Mouse (Mus musculus) lung, adult 18-20 months (tissue): ENCODE results near the gene Auts2.
A peak's percentile ranks its signal among the peaks of the same experiment; 100 is the strongest.

ENCODE experiments used
- DNase-seq, 2 experiments: peaks; one replicate each; pipeline ENCODE4 v3.0.0; 2022; ENCODE audit warnings: mixed read lengths in 2 of 2

Auts2 gene

GRCm38 (mm10) chr5:131873116-131873515 is 670.0 kb downstream of the Auts2 start:
- no peak for DNase-seq

GRCm38 (mm10) chr5:131869711-131870499 is 673.2 kb downstream of the Auts2 start:
- DNase-seq, result no peak

GRCm38 (mm10) chr5:131865200-131865599 is 677.9 kb downstream of the Auts2 start:
- no peak for DNase-seq

GRCm38 (mm10) chr5:131857976-131858375 is 685.2 kb downstream of the Auts2 start:
- DNase-seq, result no peak

- DNase-seq, result peak; percentile 12 to 34
These were observed 687.8 kb downstream of the Auts2 start for GRCm38 (mm10) chr5:131855358-131855757.

- no peak for DNase-seq
These were observed 691.3 kb downstream of the Auts2 start for GRCm38 (mm10) chr5:131851597-131852453.

GRCm38 (mm10) chr5:131850632-131851335 is 692.4 kb downstream of the Auts2 start:
- DNase-seq, result no peak

GRCm38 (mm10) chr5:131849644-131850043 is 693.5 kb downstream of the Auts2 start:
- no peak for DNase-seq

- DNase-seq, result no peak
These were observed 698.7 kb downstream of the Auts2 start for GRCm38 (mm10) chr5:131844519-131844800.

GRCm38 (mm10) chr5:131843766-131844518 is 699.2 kb downstream of the Auts2 start:
- no peak for DNase-seq

GRCm38 (mm10) chr5:131839657-131840315 is 703.4 kb downstream of the Auts2 start:
- DNase-seq, result no peak

- DNase-seq, result no peak
These were observed 704.1 kb downstream of the Auts2 start for GRCm38 (mm10) chr5:131839023-131839422.

- no peak for DNase-seq
These were observed 705.1 kb downstream of the Auts2 start for GRCm38 (mm10) chr5:131838064-131838463.

GRCm38 (mm10) chr5:131836014-131836735 is 707.0 kb downstream of the Auts2 start:
- DNase-seq, result no peak

GRCm38 (mm10) chr5:131832891-131833876 is 710.0 kb downstream of the Auts2 start:
- DNase-seq, result no peak

GRCm38 (mm10) chr5:131830111-131830510 is 713.0 kb downstream of the Auts2 start:
- DNase-seq, result no peak

GRCm38 (mm10) chr5:131829248-131829647 is 713.9 kb downstream of the Auts2 start:
- DNase-seq, result peak; percentile 42 to 56

GRCm38 (mm10) chr5:131828607-131829006 is 714.5 kb downstream of the Auts2 start:
- DNase-seq, result no peak

- no peak for DNase-seq
These were observed 716.5 kb downstream of the Auts2 start for GRCm38 (mm10) chr5:131826362-131827261.
